Mouse (Mus musculus) gastrocnemius, adult 2 months (tissue): Measurements from ENCODE around the gene Rrp1. TPM values are rescaled to one million over a fixed set of nuclear protein-coding genes. Genes with fewer than 3 reads are reported as not detected.

Source experiments
- DNase-seq: peaks from one replicate; pipeline ENCODE4 v3.0.0; 2022
- H3K27ac ChIP-seq: fragments of 200-600 bp; 2 replicates; pipeline ENCODE4 v1.8.1; 2022; ENCODE audit warnings: mild to moderate bottlenecking
- H3K4me3 ChIP-seq: fragments of 200-600 bp; 2 replicates; pipeline ENCODE4 v1.8.1; 2022; ENCODE audit warnings: mild to moderate bottlenecking, moderate library complexity
- CTCF ChIP-seq: fragments of 200-600 bp; IDR thresholded peaks from 2 replicates; pipeline ENCODE4 v1.8.1; 2022; ENCODE audit warnings: antibody characterized with exemption, mild to moderate bottlenecking, moderate library complexity
- intact Hi-C: fragments of 180-260 bp; cut with DNase I; formaldehyde crosslinking; loops from one replicate; pipeline ENCODE4 v1.15.1; 2025
- total RNA-seq, 2 experiments: library from RNA; stranded (reverse); gene quantifications; 2 replicates each; pipeline ENCODE4 v1.2.3; 2021

Gene Rrp1
- total RNA-seq, 2 experiments from 2014 or later: 63.5 to 66.4 TPM

GRCm38 (mm10) chr10:78413152-78413520 is 293 bp upstream of the Rrp1 start:
- TF ChIP-seq CTCF: no peak
- Histone ChIP-seq H3K27ac (peak overlapping the region; percentile 94), H3K4me3 (peak overlapping the region; percentile 81)
- DNase-seq: no peak
- intact Hi-C loops: no loop called here

GRCm38 (mm10) chr10:78411851-78412250 is 992 bp downstream of the Rrp1 start:
- intact Hi-C loops: no loop called here
- TF ChIP-seq CTCF: no peak
- Histone ChIP-seq H3K4me3 (peak overlapping the region; percentile 81), H3K27ac (peak overlapping the region; percentile 94)
- DNase-seq: no peak

DNA sequence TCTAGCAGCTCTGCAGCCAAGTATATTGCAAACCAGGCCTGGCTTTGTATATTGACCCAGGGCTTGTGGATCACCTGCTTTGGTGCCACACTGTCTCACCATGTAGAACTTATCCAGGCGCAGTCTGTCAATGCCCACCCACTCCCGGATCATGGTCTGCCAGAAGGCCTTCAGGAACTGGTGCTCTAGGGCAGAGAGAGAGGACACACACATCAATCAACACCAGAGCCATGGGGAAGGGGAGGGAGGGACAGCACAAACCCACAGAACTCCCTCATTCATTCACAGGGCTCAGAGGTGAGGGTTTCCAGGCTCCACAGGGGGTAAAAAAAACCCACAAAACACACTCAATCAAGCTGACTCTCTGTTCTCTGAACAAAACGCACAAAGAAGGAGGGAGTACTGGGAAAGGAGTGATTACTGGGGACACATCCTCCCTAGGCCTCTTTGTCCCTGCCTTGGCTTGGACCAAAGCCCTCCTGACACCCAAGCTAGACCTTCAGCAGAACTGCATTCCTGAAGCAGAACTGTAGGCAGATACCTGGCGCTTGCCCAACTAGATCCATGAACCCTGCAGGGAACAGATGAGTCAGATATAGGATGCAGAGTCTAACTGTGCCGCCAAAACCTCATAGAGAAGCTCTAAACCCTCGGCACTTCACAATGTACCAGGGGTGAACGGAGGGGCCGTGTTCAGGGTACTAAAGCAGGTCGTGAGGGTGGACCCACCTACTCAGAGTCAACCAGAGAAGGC is 3.6 kb downstream of the Rrp1 start:
- no peak for DNase-seq
- intact Hi-C loops: no loop called here
- Histone ChIP-seq H3K4me3 (no peak overlapping the region), H3K27ac (no peak overlapping the region)
- TF ChIP-seq CTCF: no peak

GRCm38 (mm10) chr10:78407132-78407531 is 5.7 kb downstream of the Rrp1 start:
- Histone ChIP-seq H3K4me3 (no peak overlapping the region), H3K27ac (no peak overlapping the region)
- DNase-seq: no peak
- intact Hi-C loops: no loop called here
- TF ChIP-seq CTCF: no peak

DNA sequence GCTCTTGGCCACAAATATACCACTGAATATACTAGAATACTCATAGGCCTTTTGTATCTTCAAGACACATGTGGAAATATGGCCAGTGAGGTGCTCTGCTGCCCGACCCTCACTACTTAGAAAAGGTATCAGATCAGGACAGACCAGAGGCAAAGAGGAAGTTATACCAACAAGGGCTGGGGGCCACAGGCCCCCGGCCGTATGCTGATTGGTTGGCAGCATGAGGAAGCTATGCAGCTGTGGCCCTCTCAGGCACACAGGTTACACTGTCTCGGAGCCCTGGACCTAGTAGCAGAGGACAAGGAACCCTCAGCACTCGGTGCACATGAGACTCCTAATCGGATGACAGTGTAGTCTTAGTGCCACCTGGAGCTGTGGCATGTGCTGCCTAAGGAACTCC is 6.7 kb downstream of the Rrp1 start:
- no peak for TF ChIP-seq CTCF
- no peak for DNase-seq
- intact Hi-C loops: no loop called here
- H3K4me3 ChIP-seq: no peak overlapping the region
- H3K27ac ChIP-seq: no peak overlapping the region

- TF ChIP-seq CTCF: no peak
- Histone ChIP-seq H3K4me3 (no peak overlapping the region), H3K27ac (no peak overlapping the region)
- intact Hi-C loops: no loop called here
- no peak for DNase-seq
Observed at GRCm38 (mm10) chr10:78402301-78402922, 10.4 kb downstream of the Rrp1 start.

DNA sequence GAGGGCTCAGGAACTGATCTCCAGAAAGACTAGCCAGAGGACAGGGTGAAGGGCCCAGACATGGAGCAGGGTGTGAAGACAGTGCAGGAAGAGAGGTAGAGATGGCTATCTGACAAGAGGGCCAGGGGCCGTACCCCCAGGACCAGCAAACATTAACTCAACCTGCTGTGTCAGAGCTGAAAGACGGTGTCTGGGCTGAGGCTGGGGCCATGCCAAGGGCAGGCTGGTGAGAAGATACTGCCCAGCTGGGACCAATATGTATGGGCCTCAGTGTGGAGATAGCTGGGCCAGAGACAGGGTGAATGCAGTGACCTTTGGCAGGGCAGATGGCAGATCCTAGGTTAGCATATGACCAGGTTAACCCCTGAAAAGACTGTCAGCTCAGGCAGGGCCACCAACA is 11.7 kb downstream of the Rrp1 start:
- DNase-seq: no peak
- intact Hi-C loops: no loop called here
- H3K4me3 ChIP-seq: no peak overlapping the region
- no peak overlapping the region for H3K27ac ChIP-seq
- TF ChIP-seq CTCF: no peak

DNA sequence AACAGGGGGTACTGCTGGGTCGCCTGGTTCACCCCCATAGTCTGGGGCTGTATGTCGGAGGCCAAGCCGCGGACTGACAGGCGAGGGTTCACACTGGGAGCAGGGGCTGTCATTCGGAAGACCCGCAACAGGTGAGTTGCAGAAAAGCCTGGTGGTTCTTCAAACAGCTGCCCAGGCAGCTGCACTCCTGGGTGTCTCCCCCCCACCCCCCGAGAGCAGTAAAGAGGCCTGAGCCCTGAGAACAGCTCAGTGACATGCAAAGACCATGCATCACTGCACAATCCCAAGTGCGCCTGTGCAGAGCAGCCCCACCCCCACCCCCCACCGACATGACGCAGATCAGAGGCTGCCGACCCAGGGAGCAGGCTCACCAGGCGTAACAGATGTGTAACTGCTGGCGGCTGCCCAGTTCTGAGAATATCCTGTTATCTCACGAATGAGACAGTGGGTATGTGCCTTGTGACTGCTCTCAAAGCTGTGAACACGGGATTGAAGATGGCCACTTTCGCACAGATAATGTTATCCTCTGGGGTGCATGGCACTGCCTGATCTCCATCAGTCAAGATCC is 13.7 kb downstream of the Rrp1 start:
- TF ChIP-seq CTCF: no peak
- H3K4me3 ChIP-seq: no peak overlapping the region
- intact Hi-C loops: loop anchor here (10.0 kb wide), 1 partner anchor 214 kb away; the partner anchor contains the start of gene Pwp2
- no peak for DNase-seq
- H3K27ac ChIP-seq: no peak overlapping the region

DNA sequence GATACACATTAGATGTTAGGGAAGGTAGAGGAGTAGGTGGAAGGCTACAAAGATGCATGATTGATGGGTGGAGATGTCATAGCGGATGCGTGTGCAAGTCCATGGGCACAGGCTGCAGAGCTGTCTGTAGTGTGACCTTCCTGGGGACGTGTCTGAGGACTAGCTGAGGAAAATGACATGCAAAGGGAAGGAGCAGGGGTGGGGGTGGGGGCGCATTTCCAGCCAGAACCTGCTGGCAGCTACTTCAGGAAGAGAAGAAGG is 16.3 kb downstream of the Rrp1 start:
- H3K4me3 ChIP-seq: no peak overlapping the region
- intact Hi-C loops: loop anchor here (10.0 kb wide), 1 partner anchor 212 kb away; the partner anchor contains the start of gene Pwp2
- TF ChIP-seq CTCF: no peak
- H3K27ac ChIP-seq: no peak overlapping the region
- DNase-seq: no peak

- peak; percentile 94 for DNase-seq
- H3K4me3 ChIP-seq: no peak overlapping the region
- no peak overlapping the region for H3K27ac ChIP-seq
- peak; percentile 98 for TF ChIP-seq CTCF
- intact Hi-C loops: loop anchor here (10.0 kb wide), 1 partner anchor 211 kb away; the partner anchor contains the start of gene Pwp2
Observed at GRCm38 (mm10) chr10:78395819-78396624, 16.8 kb downstream of the Rrp1 start.

- H3K27ac ChIP-seq: no peak overlapping the region
- no peak overlapping the region for H3K4me3 ChIP-seq
- no peak for DNase-seq
- intact Hi-C loops: loop anchor here (10.0 kb wide), 1 partner anchor 211 kb away; the partner anchor contains the start of gene Pwp2
- TF ChIP-seq CTCF: no peak
Observed at GRCm38 (mm10) chr10:78395377-78395776, 17.5 kb downstream of the Rrp1 start.

DNA sequence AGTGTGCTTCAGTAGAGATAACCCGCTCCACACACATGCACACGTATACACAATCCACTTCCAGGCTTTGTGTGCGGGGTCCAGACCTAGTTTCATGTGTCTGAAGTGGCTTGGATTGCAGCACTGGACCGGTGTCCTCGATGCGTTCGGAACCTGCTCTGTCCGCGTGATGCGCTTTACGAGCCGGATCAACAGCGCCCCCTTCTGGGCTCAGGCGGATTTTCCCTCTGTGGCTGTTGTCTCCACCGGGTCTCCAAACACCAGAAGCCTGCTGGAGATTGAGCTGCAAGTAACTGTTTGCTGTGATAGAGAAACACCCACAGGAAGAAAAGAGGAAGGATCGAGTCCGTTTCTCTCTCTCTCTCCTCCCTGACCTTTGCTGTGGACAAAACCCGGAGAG is 20.8 kb downstream of the Rrp1 start:
- Histone ChIP-seq H3K27ac (no peak overlapping the region), H3K4me3 (no peak overlapping the region)
- peak; percentile 94 for TF ChIP-seq CTCF
- peak; percentile 86 for DNase-seq
- intact Hi-C loops: loop anchor here (1.0 to 10.0 kb wide), 3 partner anchors 40 to 207 kb away; partner anchors contain the start of genes Agpat3 and Pwp2
